Comparison of ENCODE assay signal across 15 mouse cellular contexts in the genomic region with DNA sequence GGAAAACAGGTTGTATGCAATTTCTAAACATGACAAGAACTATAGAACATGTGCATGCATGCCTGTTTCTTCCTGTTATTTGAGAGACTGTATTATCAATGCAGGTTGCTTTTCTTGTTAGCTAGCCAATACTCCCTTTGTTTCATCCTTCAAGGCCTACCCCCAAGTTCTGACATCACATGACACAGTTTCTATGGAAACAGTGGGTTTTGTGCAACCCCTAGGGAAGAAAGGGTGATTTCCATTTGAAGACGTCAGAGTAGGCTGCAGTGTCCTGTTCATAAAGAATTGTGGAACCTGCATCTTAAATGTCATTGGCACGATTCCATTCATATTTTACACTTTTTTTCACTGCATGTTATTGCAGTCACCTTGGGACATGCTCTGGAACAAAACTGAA.
DNase-seq lines count a peak whose midpoint lies in the region; ATAC-seq lines count a peak whose summit lies in the region.
"Had no signal": no experiment of that assay in that cellular context is flagged by ENCODE, and none has a peak within 500 bp of the region (broad histone marks: within the 10 kb centered on the region; RNA-seq: fewer than 3 reads in every experiment).

No protein-coding gene starts in this region.

- H3K4me3 ChIP-seq in embryonic facial prominence, embryonic 11.5 days (ENCODE audit: low read depth, low read length): no peak overlapping the region
- no peak overlapping the region for H3K4me3 ChIP-seq in embryonic facial prominence, embryonic 10.5 days
- no peak overlapping the region for H3K4me3 ChIP-seq in forebrain, embryonic 16.5 days (replicated peaks; ENCODE audit: low read length)
- no peak overlapping the region for H3K4me3 ChIP-seq in neural tube, embryonic 13.5 days
- H3K4me3 ChIP-seq: heart, embryonic 12.5 days; limb, embryonic 15.5 days; megakaryocyte, embryonic 14.5 days had no signal

- no peak overlapping the region for H3K27ac ChIP-seq in embryonic facial prominence, embryonic 11.5 days (replicated peaks; ENCODE audit: low read depth, low read length)
- no peak overlapping the region for H3K27ac ChIP-seq in embryonic facial prominence, embryonic 10.5 days (replicated peaks)
- no peak overlapping the region for H3K27ac ChIP-seq in forebrain, embryonic 16.5 days (ENCODE audit: low read length)
- no peak overlapping the region for H3K27ac ChIP-seq in neural tube, embryonic 13.5 days (replicated peaks)
- H3K27ac ChIP-seq: limb, embryonic 15.5 days had no signal

- 0 out of 2 replicates have a peak, but pooled peaks have one; percentile 15 for ATAC-seq in embryonic facial prominence, embryonic 11.5 days (replicated peaks; ENCODE audit: insufficient number of reproducible peaks, low FRiP score, low TSS enrichment, low read depth)
- ATAC-seq in forebrain, embryonic 16.5 days: peak; percentile 61
- peak; percentile 25 for ATAC-seq in inflammation-experienced regulatory T-cells, adult 6 months
- ATAC-seq in neural tube, embryonic 13.5 days (ENCODE audit: low read depth): 0 out of 2 replicates have a peak, but pooled peaks have one; percentile 46

- no peaks in the 10 kb centered on the region for H3K4me1 ChIP-seq in embryonic facial prominence, embryonic 11.5 days (ENCODE audit: control insufficient read depth, insufficient read depth, low read length)
- H3K4me1 ChIP-seq in embryonic facial prominence, embryonic 10.5 days: peaks cover 18% of the 10 kb centered on the region
- peaks cover 2% of the 10 kb centered on the region for H3K4me1 ChIP-seq in forebrain, embryonic 16.5 days (replicated peaks; ENCODE audit: control insufficient read depth, insufficient read depth, low read length)
- peaks cover 20% of the 10 kb centered on the region for H3K4me1 ChIP-seq in neural tube, embryonic 13.5 days (replicated peaks)
- H3K4me1 ChIP-seq: heart, embryonic 12.5 days; limb, embryonic 15.5 days; megakaryocyte, embryonic 14.5 days had no signal

- DNase-seq in embryonic facial prominence, embryonic 11.5 days (ENCODE audit: low spot score): peak; percentile 17
- DNase-seq in embryonic facial prominence, embryonic 10.5 days (ENCODE audit: low spot score): no peak
- DNase-seq in urinary bladder, postnatal 10 days (ENCODE audit: low spot score): no peak
- DNase-seq in kidney, postnatal 10 days: no peak
- DNase-seq in gastrocnemius, postnatal 10 days: no peak
- DNase-seq: adrenal gland, postnatal 14 days; cerebellum, postnatal 25 days; kidney, postnatal 25 days; thymus, postnatal 4 days had no signal

- no peak overlapping the region for H3K4me2 ChIP-seq in embryonic facial prominence, embryonic 11.5 days (ENCODE audit: low read depth, low read length)
- no peak overlapping the region for H3K4me2 ChIP-seq in forebrain, embryonic 16.5 days (ENCODE audit: low read length)
- no peak overlapping the region for H3K4me2 ChIP-seq in neural tube, embryonic 13.5 days
- H3K4me2 ChIP-seq: heart, embryonic 12.5 days; limb, embryonic 15.5 days had no signal

- no peaks in the 10 kb centered on the region for H3K36me3 ChIP-seq in embryonic facial prominence, embryonic 11.5 days (replicated peaks; ENCODE audit: control insufficient read depth, insufficient read depth, low read depth, low read length)
- no peaks in the 10 kb centered on the region for H3K36me3 ChIP-seq in embryonic facial prominence, embryonic 10.5 days (replicated peaks)
- no peaks in the 10 kb centered on the region for H3K36me3 ChIP-seq in forebrain, embryonic 16.5 days (ENCODE audit: control insufficient read depth, insufficient read depth)
- no peaks in the 10 kb centered on the region for H3K36me3 ChIP-seq in neural tube, embryonic 13.5 days
- H3K36me3 ChIP-seq: heart, embryonic 12.5 days; limb, embryonic 15.5 days had no signal

- no peak overlapping the region for H3K9ac ChIP-seq in embryonic facial prominence, embryonic 11.5 days (replicated peaks; ENCODE audit: low read length)
- H3K9ac ChIP-seq in forebrain, embryonic 16.5 days (replicated peaks; ENCODE audit: low read depth, low read length): no peak overlapping the region
- H3K9ac ChIP-seq in neural tube, embryonic 13.5 days: no peak overlapping the region
- H3K9ac ChIP-seq: heart, embryonic 12.5 days; limb, embryonic 15.5 days had no signal

- H3K9me3 ChIP-seq in embryonic facial prominence, embryonic 11.5 days (replicated peaks; ENCODE audit: control insufficient read depth, low read length): no peaks in the 10 kb centered on the region
- H3K9me3 ChIP-seq in embryonic facial prominence, embryonic 10.5 days: no peaks in the 10 kb centered on the region
- H3K9me3 ChIP-seq in forebrain, embryonic 16.5 days (ENCODE audit: control insufficient read depth, low read length): no peaks in the 10 kb centered on the region
- no peaks in the 10 kb centered on the region for H3K9me3 ChIP-seq in neural tube, embryonic 13.5 days
- H3K9me3 ChIP-seq: heart, embryonic 12.5 days; limb, embryonic 15.5 days; megakaryocyte, embryonic 14.5 days had no signal

- WGBS in embryonic facial prominence, embryonic 11.5 days: 36% methylated on average over 2 of the region's 2 CpGs
- 44% methylated on average over 2 of the region's 2 CpGs for WGBS in embryonic facial prominence, embryonic 10.5 days
- WGBS in forebrain, embryonic 16.5 days: 15% methylated on average over 2 of the region's 2 CpGs
- 12% methylated on average over 2 of the region's 2 CpGs for WGBS in neural tube, embryonic 13.5 days

- no peaks in the 10 kb centered on the region for H3K27me3 ChIP-seq in embryonic facial prominence, embryonic 11.5 days (ENCODE audit: control insufficient read depth, insufficient read depth, low read length)
- no peaks in the 10 kb centered on the region for H3K27me3 ChIP-seq in embryonic facial prominence, embryonic 10.5 days (replicated peaks; ENCODE audit: low read depth, poor library complexity, severe bottlenecking)
- H3K27me3 ChIP-seq in forebrain, embryonic 16.5 days (replicated peaks; ENCODE audit: control insufficient read depth, insufficient read depth, low read length): no peaks in the 10 kb centered on the region
- no peaks in the 10 kb centered on the region for H3K27me3 ChIP-seq in neural tube, embryonic 13.5 days
- H3K27me3 ChIP-seq: heart, embryonic 12.5 days; limb, embryonic 15.5 days; megakaryocyte, embryonic 14.5 days had no signal
